Mouse (Mus musculus) retina, postnatal 1 day (tissue): ENCODE data around the gene Mettl1.

Experiments used
- DNase-seq: peaks from one replicate; pipeline ENCODE4 v3.0.0-alpha.2; 2012

The Mettl1 gene

DNA sequence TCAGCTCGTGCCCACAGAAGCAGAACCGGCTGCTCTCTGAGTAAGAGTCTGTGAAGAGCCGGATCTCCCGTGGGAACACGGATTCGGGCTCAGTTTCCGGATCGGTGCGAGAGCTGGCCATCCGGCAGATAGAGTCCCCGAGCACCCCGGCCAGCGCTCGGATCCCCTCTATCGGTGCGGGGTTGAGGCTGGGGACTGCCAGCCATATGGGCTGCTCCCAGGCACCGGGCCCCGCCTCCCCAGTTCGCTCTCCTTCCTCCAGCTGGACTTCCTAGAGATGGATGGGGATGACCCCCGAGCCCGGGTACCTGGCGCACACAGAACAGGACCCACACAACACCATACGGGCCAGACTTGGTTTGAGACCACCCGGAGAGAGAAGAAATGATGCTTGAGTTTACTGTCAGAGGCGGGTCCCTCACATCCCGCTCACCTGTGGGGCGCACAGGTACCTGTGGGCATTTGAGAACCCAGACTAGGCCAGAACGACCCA is at the start of gene Mettl1, which contains the start of gene Eef1akmt3:
TSS of gene Mettl1 (plus strand) at position 141 of the 493 bp plus-strand sequence.
TSS of gene Eef1akmt3 (minus strand) at position 240 of the 493 bp plus-strand sequence.
- DNase-seq: no peak

DNA sequence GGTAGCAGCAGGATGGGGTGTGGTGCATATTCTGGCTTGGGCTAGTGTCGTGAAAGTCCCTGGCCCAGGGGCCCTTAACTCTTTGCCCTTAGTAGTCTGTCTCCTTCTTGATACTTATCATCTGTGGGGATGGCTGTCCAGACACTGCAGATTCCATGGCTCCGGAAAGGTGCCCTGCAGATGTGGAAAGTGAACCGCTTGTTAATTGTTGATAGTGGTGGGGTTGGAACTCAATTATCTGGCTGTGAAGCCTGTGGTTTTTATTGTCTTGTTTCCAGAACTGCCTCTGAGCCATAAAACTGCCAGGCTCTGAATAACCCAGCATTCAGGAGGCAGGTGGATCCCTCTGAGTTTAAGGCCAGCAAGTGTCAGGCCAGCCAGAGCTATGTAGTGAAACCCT is 49.5 kb upstream of the Mettl1 start:
- no peak for DNase-seq

GRCm38 (mm10) chr10:126993621-126994020 is 47.6 kb upstream of the Mettl1 start:
- no peak for DNase-seq

DNA sequence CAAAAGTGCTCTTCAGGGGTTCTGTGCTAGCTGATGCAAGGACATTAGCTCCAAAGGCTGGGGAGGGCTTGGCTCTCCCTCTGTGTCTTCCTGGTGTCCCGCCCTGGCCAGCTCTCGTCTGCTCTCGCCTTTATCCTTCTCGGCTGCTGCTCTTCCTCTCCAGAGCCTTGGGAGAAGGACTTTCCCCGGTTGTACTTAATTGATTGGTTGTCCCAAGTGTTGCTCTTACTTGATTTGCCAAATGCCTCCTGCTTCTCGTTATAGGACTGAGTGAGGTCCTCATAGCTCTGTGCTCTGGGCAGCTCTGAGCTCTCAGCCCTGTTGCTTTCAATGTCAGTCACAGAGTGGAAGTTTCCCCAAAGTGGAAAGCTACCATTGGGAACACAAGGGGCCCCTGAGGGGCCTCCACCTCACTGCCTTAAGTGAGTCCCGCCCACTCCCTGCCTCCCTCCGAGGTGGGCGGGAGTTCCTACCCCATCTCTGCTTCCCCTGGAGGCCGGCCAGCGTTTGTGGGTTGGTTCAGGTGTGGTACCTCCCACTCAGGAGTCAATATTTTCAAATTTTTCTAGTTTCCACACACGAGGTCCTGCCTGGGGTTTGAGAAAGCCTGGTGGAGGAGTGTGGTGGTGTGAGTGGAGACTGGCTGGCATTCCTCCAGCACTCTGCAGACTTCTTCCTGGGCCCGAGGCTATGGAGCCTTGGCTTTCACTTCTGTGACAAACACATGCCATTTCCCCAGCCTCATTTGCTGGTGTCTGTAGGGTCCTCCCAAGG is 43.7 kb upstream of the Mettl1 start:
- no peak for DNase-seq

DNA sequence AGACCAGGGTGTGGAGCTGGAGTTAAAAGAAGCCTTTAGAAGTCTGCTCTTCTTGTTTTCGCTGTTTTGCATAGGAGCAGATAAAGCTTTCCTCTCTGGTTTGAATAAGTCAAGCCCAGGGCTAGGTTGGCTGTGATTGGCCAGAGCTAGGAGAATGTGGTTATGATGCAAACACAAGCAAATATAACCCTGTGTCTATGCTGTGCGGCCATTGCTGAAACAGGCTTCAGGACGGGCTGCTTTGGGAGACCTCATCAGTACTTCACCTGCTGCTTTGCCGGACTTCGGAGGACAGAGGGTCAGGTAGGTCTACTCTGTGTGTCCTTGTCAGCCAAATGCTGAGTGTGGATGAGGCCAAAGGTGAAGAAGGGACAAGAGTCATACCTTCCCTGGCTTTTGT is 40.7 kb upstream of the Mettl1 start, which contains the start of gene Avil:
TSS of gene Avil (plus strand) at position 181 of the 400 bp plus-strand sequence.
- DNase-seq: no peak

- no peak for DNase-seq
Observed at GRCm38 (mm10) chr10:127001297-127001696, 39.9 kb upstream of the Mettl1 start.

DNA sequence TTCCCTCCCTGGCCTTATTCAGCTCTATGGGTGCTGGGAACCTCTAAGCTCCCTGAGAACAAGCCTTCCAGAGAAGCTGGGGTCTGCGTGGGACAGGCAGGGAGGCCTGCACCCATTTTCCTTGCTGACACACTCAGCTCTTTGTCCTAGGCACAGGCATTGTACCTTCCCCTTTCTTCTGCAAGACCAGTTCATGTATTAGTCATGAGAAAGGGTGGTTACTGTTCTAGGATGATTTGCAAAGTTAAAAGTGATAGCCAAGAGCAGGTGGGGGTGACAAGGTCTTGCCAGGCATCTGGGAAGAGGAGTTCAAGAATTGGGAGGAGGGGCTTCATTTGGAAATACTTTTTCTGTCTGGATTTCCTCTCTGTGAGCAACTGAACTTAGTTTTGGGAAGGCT is 39.2 kb upstream of the Mettl1 start:
- no peak for DNase-seq

DNA sequence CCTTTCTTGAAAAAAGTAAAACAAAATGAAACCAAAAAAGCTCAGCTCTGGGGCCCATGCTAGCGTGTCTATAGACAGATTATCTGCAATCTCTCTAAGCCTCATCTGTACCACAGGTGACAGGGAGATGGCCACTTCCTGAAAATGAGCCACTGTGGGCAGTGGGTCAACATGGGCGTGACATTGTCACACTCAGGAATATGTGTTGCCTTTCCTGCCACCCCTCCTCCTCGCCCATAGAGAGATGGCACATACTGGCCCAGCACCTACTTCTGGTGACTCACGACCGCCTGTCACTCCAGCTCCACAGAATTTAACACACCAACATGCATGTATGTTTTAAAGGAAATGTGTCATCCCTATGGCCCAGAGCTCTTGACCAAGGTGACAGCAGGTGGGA is 38.4 kb upstream of the Mettl1 start:
- DNase-seq: no peak

GRCm38 (mm10) chr10:127003334-127003733 is 37.9 kb upstream of the Mettl1 start:
- DNase-seq: no peak

GRCm38 (mm10) chr10:127003806-127004205 is 37.4 kb upstream of the Mettl1 start:
- DNase-seq: peak; percentile 26

- peak; percentile 8 for DNase-seq
Observed at GRCm38 (mm10) chr10:127016488-127016887, 24.7 kb upstream of the Mettl1 start.

DNA sequence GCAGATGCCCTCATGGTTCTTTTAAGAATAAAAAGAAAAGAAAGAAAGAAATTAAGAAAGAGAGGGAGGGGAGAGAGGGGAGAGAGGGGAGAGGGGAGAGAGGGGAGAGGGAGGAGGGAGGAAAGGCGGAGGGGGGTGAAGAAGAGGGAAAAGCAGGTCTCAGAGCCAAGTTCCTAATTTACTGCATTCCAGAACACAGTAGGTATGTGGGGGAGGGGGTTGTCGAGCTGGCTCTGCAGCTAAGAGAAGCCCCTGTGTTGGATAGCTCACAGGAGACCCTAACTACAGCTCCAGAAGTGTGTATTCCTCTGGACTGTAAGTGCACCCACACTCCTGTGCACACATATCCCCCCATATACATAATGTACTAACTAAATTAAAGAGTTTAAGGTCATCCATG is 24.1 kb upstream of the Mettl1 start:
- no peak for DNase-seq

- no peak for DNase-seq
Observed at GRCm38 (mm10) chr10:127018422-127018821, 22.8 kb upstream of the Mettl1 start.

DNA sequence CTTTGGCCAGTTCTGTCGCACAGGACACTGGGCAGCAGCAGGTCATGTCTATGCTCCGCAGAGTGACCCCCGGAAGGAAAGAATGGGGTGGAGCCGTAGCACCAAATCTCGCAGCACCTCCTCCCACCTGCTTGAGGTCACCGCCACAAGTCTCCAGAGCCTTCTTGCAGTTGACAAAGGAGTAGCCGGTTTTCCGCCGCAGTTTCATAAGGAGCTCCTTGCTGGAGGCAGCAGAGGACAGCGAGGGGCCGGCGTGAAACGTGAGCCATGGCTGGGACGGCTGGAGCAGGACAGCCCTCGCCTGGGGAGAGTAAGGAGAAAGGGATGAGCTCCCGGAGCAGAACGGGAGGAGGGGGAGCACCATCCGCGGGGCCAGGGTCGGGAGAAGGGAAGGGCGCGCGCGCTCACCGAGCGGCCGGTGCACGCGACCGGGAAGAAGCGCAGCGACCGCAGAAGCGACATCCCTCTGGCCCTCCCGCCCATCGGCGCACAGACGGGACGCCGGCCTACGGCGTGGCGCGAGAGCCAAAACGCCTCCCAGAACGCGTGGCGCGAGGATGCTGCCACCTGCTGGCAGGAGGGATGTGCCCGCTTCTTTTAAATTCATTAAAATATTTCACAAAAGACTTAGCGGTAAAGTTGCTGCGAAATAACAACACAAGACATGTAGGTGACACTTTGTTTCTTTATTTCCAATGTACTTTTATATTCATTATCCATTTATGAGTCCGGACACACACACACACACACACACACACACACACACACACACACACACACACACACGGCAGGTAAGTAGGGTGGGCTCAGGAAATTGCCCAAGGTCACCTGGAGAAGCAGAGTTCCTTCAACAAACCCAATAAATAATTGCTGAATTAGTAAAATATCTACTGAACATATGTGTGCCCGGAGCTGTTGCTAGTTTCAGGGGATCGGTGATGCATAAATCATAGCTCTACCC is 10.6 kb upstream of the Mettl1 start, which contains the start of gene Tsfm:
TSS of gene Tsfm (minus strand) at position 505 of the 961 bp plus-strand sequence.
- peak; percentile 94 for DNase-seq

DNA sequence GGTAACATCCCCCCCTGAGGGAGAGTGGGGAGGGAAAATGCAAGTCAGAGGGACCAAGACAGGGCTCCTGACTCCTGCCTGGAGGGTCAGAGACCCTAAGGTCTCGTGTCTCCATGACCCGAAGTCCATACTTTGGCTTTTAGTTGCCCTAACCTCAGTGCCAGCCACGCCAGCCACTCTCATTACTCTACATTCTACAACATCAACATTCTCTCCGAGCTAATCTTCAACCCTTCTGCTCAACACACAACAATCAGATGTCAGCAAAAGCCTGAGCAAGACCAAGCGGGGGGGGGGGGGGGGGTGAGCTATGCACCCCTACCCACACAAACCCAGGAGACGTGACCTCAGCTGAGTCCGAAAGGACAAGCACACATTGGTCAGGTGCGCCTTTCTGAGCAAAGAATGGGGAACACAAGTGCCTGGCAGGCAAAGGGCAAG is 7.9 kb upstream of the Mettl1 start:
- DNase-seq: no peak

GRCm38 (mm10) chr10:127036273-127036672 is 4.9 kb upstream of the Mettl1 start:
- DNase-seq: no peak

DNA sequence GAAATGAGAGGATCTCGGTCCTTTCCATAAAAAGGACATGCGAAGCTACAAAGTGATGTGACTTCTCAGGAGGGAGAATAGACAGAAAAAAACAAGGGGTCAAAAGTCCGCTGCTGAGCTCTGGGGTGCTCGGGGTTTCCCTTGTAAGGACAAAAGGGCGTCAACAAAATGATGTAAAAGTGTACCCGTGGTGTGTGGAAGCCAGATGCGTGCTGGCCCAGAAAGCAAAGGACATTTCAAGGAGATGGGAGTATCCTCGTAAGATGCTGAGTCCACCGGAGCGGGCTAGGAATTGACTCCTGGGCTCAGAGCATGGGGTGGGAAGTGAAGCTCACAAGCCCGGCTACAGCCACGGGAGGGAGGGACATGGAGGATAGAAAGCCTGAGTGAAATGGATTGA is 3.6 kb upstream of the Mettl1 start:
- no peak for DNase-seq

DNA sequence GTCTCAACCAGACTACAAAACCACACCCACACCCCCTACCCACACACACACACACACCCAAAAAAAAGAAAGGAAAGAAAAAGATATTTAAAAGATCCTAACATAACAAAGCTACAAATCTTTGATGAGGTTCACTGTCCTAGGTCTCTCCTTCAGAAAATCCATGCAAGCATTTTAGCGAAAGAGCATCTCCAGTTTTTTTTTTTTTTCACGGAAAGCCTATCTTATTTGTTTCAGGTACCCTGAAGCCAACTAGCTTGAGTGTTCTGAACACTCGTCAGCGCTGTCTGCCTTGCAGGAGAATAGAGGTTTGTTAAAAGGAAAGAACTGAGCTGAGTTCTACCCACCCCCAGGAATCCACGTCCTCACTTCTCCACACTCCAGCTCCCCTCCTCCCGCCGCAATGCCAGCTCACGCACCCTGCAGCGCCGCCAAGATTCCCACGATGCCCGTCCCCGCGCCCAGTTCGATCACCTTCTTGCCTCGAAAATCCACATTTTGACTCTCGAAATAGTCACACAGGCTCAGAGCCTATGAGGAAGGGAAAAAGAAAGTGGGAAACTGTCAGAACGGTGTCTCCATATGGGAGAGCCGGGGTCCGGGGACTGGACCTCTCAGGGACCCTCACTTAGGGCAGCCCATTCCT is 522 bp upstream of the Mettl1 start:
- peak; percentile 38 for DNase-seq

DNA sequence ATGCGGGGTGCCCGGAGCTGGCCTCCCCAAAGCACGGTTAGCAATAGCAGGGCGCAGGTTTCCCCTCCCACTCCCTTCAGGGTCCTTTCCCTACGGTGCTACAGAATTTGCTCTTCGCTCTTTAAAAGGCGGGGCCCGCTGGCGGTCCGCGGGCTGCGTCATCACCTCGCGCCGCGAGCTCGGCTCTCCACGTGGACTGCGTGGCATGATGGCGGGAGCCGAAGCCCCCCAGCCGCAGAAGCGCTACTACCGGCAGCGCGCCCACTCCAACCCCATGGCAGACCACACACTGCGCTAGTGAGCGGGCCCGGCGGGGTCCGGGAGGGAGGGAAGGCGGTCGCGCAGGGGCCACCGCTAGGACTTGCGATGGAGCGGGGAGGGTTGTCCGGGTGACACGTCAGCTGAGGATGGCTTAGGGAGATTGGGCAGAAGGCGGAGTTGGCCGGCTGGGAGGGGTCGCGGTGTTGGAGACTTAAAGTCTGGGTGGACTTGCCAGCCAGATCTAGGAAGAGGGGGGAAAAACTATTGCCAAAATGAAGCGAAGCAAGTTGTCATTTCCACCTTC is 642 bp downstream of the Mettl1 start:
- peak; percentile 94 for DNase-seq

DNA sequence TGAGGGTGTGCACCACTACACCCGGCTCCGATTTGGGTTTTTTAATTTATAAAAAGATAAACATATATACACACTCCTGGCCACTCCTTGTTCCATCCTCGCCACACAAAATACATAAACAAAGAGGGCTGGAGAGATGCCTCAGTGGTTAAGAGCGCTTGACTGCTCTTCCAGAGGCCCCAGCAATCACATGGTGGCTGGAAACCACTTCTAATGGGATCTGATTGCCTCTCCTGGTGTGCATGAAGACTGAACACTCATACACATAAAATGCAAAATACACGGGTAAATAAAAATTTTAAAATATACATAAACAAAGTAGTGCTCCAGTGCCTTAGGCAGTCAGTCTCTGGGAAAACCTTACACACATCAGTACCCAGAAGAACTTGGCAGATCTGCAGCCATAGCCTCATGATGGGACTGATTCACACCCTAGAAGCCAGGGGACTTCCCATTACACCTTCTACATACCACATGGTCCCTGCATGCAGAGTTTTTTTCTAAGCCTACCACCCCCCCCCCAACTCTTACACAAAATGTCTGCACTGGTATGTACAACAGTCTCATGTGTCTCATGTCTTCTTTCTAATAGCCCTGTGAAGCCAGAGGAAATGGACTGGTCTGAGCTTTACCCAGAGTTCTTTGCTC is 1.4 kb downstream of the Mettl1 start:
- DNase-seq: no peak

DNA sequence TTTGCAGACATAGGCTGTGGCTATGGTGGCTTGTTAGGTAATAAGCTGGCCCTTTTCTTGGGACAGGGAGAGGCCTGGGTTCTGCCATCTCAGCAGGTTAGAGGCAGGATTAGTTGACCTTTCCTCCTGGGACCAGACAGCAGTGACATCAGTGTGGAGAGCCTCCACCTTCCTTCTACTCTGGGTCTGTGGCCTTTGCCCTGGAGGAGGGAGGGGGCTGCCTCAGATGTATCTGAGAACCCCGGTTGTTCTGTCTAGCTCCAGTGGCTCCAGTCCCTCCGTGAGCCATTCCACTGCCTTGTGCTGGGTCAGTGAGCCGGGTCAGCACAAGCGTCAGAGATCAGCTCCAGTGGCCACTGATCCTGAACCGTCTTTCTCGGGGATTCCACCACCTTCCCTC is 2.0 kb downstream of the Mettl1 start:
- no peak for DNase-seq

GRCm38 (mm10) chr10:127047954-127048353 is 6.7 kb downstream of the Mettl1 start, which contains the start of gene Cyp27b1:
TSS of gene Cyp27b1 (plus strand) at chr10:127048250.
- no peak for DNase-seq
